Mouse (Mus musculus): ENCODE data around the gene Dazap2. TPM values are rescaled to one million over a fixed set of nuclear protein-coding genes. Genes with fewer than 3 reads are reported as not detected.
A peak's percentile ranks its signal among the peaks of the same experiment; 100 is the strongest.

Dazap2 gene
- total RNA-seq (2022), result 100 to 1,000 TPM; 106 to 135 (median 115) TPM

GRCm38 (mm10) chr15:100614996-100615824, at the start of gene Dazap2:
Gene Dazap2 (plus strand): TSS chr15:100615349.
- DNase-seq (ENCODE audit: low spot score in 2 of 2), result peak; percentile 97 to 98

- no peak for DNase-seq (ENCODE audit: low spot score in 2 of 2)
Observed at GRCm38 (mm10) chr15:100566531-100566930, 48.6 kb upstream of the Dazap2 start.

GRCm38 (mm10) chr15:100569239-100569638, 45.9 kb upstream of the Dazap2 start:
- no peak for DNase-seq (ENCODE audit: low spot score in 2 of 2)

- no peak for DNase-seq (ENCODE audit: low spot score in 2 of 2)
Observed at GRCm38 (mm10) chr15:100573946-100574345, 41.2 kb upstream of the Dazap2 start.

GRCm38 (mm10) chr15:100574378-100574777, 40.8 kb upstream of the Dazap2 start:
- DNase-seq (ENCODE audit: low spot score in 2 of 2), result no peak

- no peak for DNase-seq (ENCODE audit: low spot score in 2 of 2)
Observed at GRCm38 (mm10) chr15:100575366-100575765, 39.8 kb upstream of the Dazap2 start.

GRCm38 (mm10) chr15:100576392-100576791, 38.8 kb upstream of the Dazap2 start:
- DNase-seq (ENCODE audit: low spot score in 2 of 2), result no peak

GRCm38 (mm10) chr15:100576810-100577209, 38.3 kb upstream of the Dazap2 start:
- DNase-seq (ENCODE audit: low spot score in 2 of 2), result no peak

GRCm38 (mm10) chr15:100577972-100578371, 37.2 kb upstream of the Dazap2 start:
- no peak for DNase-seq (ENCODE audit: low spot score in 2 of 2)

GRCm38 (mm10) chr15:100580108-100580507, 35.0 kb upstream of the Dazap2 start:
- no peak for DNase-seq (ENCODE audit: low spot score in 2 of 2)

GRCm38 (mm10) chr15:100585931-100586330, 29.2 kb upstream of the Dazap2 start:
- no peak for DNase-seq (ENCODE audit: low spot score in 2 of 2)

GRCm38 (mm10) chr15:100587166-100587565, 28.0 kb upstream of the Dazap2 start:
- no peak for DNase-seq (ENCODE audit: low spot score in 2 of 2)

GRCm38 (mm10) chr15:100588297-100588696, 26.9 kb upstream of the Dazap2 start:
- DNase-seq (ENCODE audit: low spot score in 2 of 2), result no peak

- no peak for DNase-seq (ENCODE audit: low spot score in 2 of 2)
Observed at GRCm38 (mm10) chr15:100590436-100590835, 24.7 kb upstream of the Dazap2 start.

GRCm38 (mm10) chr15:100592817-100593216, 22.3 kb upstream of the Dazap2 start:
- DNase-seq (ENCODE audit: low spot score in 2 of 2), result no peak

GRCm38 (mm10) chr15:100598287-100598882, 16.8 kb upstream of the Dazap2 start:
- DNase-seq (ENCODE audit: low spot score in 2 of 2), result no peak

- no peak for DNase-seq (ENCODE audit: low spot score in 2 of 2)
Observed at GRCm38 (mm10) chr15:100598883-100599275, 16.3 kb upstream of the Dazap2 start.

GRCm38 (mm10) chr15:100599276-100600046, 15.7 kb upstream of the Dazap2 start, which contains the start of gene Pou6f1:
Gene Pou6f1 (minus strand): TSS chr15:100599984.
- DNase-seq (ENCODE audit: low spot score in 2 of 2), result no peak

GRCm38 (mm10) chr15:100600047-100600695, 15.0 kb upstream of the Dazap2 start:
- DNase-seq (ENCODE audit: low spot score in 2 of 2), result peak; percentile 47 to 58

GRCm38 (mm10) chr15:100600696-100601272, 14.4 kb upstream of the Dazap2 start:
- DNase-seq (ENCODE audit: low spot score in 2 of 2), result no peak

GRCm38 (mm10) chr15:100601669-100602068, 13.5 kb upstream of the Dazap2 start:
- DNase-seq (ENCODE audit: low spot score in 2 of 2), result no peak
